Mouse (Mus musculus) heart, postnatal 0 days (tissue): Measurements from ENCODE around the gene Tiam1. TPM values are rescaled to one million over a fixed set of nuclear protein-coding genes. Genes with fewer than 3 reads are reported as not detected.
"Not testable (repeated sequence)": the region's sequence is repeated elsewhere in the genome, so short reads cannot be mapped to it uniquely, and the experiment has no call there.

ENCODE experiments used
- ATAC-seq: fragments of 200-750 bp; cut with Nextera tagmentation; 2 replicates; pipeline ENCODE4 v1.8.0; 2017; ENCODE audit warnings: low read depth, moderate number of reproducible peaks, moderate library complexity; ENCODE audit not compliant: insufficient read depth
- DNase-seq: peaks from one replicate; pipeline ENCODE4 v3.0.0-alpha.2; 2016; ENCODE audit warnings: low spot score
- H3K27ac ChIP-seq: fragments of 300-500 bp; sonication (generic); 2 replicates; pipeline ENCODE4 v1.5.1; 2014; ENCODE audit warnings: low read depth, mild to moderate bottlenecking
- H3K27me3 ChIP-seq: fragments of 300-500 bp; sonication (generic); 2 replicates; pipeline ENCODE4 v1.6.1; 2014; ENCODE audit warnings: low read length, mixed read lengths; ENCODE audit not compliant: control insufficient read depth, insufficient read depth
- H3K36me3 ChIP-seq: fragments of 300-500 bp; sonication (generic); replicated peaks from 2 replicates; pipeline ENCODE4 v1.6.1; 2014; ENCODE audit warnings: low read length, mixed read lengths; ENCODE audit not compliant: control insufficient read depth, insufficient read depth
- H3K4me1 ChIP-seq: fragments of 300-500 bp; sonication (generic); 2 replicates; pipeline ENCODE4 v1.6.1; 2014; ENCODE audit warnings: antibody characterized with exemption; ENCODE audit not compliant: control insufficient read depth, insufficient read depth
- H3K4me2 ChIP-seq: fragments of 300-500 bp; sonication (generic); 2 replicates; pipeline ENCODE4 v1.6.1; 2014; ENCODE audit warnings: low read depth, mild to moderate bottlenecking, low read length, moderate library complexity
- H3K4me3 ChIP-seq: fragments of 300-500 bp; sonication (generic); 2 replicates; pipeline ENCODE4 v1.5.1; 2014; ENCODE audit warnings: low read depth, low read length
- H3K9ac ChIP-seq: fragments of 300-500 bp; sonication (generic); replicated peaks from 2 replicates; pipeline ENCODE4 v1.6.1; 2014; ENCODE audit warnings: low read depth, low read length, mixed read lengths
- H3K9me3 ChIP-seq: fragments of 300-500 bp; sonication (generic); replicated peaks from 2 replicates; pipeline ENCODE4 v1.6.1; 2016; ENCODE audit warnings: low read length; ENCODE audit not compliant: control insufficient read depth
- CTCF ChIP-seq: IDR thresholded peaks from 2 replicates; pipeline ENCODE4 v1.5.1; 2016; ENCODE audit warnings: antibody characterized with exemption, control low read depth, low read depth
- EP300 ChIP-seq: IDR thresholded peaks from 2 replicates; pipeline ENCODE4 v1.6.1; 2016; ENCODE audit warnings: antibody characterized with exemption, low read depth
- WGBS: fragments of 180-500 bp; shearing (Covaris S2); extraction: QIAGEN DNeasy Blood & Tissue Kit; methylation state at CpG from one replicate; pipeline ENCODE4 v1.1.7; 2014; 5-methylcytosine and 5-hydroxymethylcytosine counted together
- polyA plus RNA-seq: library from polyadenylated mRNA; unstranded; fragments of >200 nt; fragmentation: Nextera tagmentation; extraction: Ambion mirVana; gene quantifications from 2 replicates; pipeline ENCODE4 v1.2.1, GENCODE M21; 2015
- total RNA-seq: library from RNA; depleted of rRNA; stranded (reverse); fragments of >200 nt; gene quantifications from 2 replicates; pipeline ENCODE4 v1.2.3, GENCODE M21; 2014; ENCODE audit warnings: low replicate concordance

Tiam1 gene
- total and polyA plus RNA-seq, 2 experiments from 2014 or later = 2.6 to 3.6 TPM

DNA sequence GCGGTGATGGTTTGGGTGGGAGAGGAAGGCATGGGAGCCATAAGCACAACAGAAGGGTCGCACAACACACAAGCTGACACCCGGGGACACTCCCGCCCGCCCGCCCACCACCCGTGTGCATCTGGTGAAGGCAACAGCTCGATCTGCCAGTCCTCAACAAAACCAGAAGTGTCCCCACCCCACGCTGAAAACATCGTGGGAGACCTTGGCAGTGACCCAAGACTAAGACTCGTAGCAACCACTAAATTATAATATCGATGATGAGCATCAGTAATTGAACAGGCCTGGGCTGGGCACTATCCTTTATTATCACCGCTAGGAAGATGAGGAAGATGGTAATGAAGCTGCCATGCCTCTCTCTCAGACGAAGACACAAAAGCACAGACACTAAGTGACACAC is 58.0 kb downstream of the Tiam1 start:
- TF ChIP-seq EP300 = no peak
- no peak for TF ChIP-seq CTCF
- 84% methylated on average over 14 of the region's 14 CpGs for WGBS
- Histone ChIP-seq H3K27me3 (no peaks in the 10 kb centered on the region), H3K4me2 (no peak overlapping the region), H3K36me3 (no peaks in the 10 kb centered on the region), H3K9ac (no peak overlapping the region), H3K4me3 (no peak overlapping the region), H3K27ac (no peak overlapping the region), H3K9me3 (no peaks in the 10 kb centered on the region), H3K4me1 (no peaks in the 10 kb centered on the region)
- no peak for ATAC-seq
- DNase-seq = no peak

DNA sequence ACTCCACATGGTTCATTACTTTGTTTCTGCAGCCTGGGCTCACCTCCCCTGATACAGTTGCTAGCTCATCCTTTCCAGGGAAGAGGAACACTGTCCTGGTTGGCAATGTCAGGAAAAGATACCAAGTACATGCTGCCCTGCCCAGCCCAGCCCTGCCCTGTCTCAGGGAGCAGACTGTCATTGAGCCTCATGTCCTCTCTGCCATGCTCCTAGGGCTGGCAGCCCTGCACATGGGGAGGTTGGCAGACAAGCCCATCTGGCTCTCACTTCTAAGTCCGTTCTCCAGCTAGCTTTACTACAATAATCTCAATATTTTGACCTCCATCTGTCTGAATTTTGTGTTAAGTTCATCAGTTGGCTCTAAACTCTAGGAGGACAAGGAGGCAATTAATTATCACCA is 62.4 kb downstream of the Tiam1 start:
- ATAC-seq (no peak), DNase-seq (no peak)
- no peaks in the 10 kb centered on the region for H3K27me3 ChIP-seq
- no peak overlapping the region for H3K27ac ChIP-seq
- WGBS = 86% methylated on average over 1 of the region's 1 CpGs
- no peak overlapping the region for H3K9ac ChIP-seq
- no peak overlapping the region for H3K4me2 ChIP-seq
- H3K4me3 ChIP-seq = no peak overlapping the region
- no peaks in the 10 kb centered on the region for H3K9me3 ChIP-seq
- no peaks in the 10 kb centered on the region for H3K4me1 ChIP-seq
- no peak for TF ChIP-seq CTCF
- TF ChIP-seq EP300 = no peak
- H3K36me3 ChIP-seq = no peaks in the 10 kb centered on the region

DNA sequence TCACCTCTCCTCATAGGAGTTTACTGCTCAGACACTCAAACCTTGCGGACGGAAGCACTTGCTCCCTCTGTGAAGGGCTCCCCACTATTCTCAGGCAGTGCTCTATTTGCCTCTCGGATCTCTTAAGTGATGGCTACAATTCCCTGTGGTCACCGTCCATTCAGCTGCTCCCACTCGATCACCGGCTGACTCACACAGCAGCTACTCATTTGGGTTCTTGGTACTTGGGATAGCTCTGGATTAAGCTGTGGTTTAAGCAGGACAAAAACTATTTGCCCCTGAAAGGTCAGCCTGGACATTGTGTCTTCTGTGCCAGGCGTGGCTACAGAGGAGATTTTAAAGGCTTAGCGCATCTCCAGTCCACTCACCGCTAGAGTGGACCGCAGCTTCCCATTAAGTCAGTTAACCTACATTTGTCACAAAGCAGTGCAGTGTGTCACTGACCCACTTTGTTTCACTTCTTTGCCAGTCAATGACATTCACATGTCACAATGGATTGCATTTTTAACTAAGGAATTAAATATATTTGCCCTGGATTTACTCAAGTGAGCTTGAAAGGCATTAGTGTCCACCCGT is 64.7 kb downstream of the Tiam1 start:
- H3K36me3 ChIP-seq = no peaks in the 10 kb centered on the region
- 82% methylated on average over 11 of the region's 11 CpGs for WGBS
- H3K27ac ChIP-seq = no peak overlapping the region
- H3K4me2 ChIP-seq = no peak overlapping the region
- H3K27me3 ChIP-seq = no peaks in the 10 kb centered on the region
- no peaks in the 10 kb centered on the region for H3K9me3 ChIP-seq
- H3K4me1 ChIP-seq = no peaks in the 10 kb centered on the region
- ATAC-seq (no peak), DNase-seq (no peak)
- no peak overlapping the region for H3K9ac ChIP-seq
- TF ChIP-seq EP300 (no peak), CTCF (no peak)
- no peak overlapping the region for H3K4me3 ChIP-seq

DNA sequence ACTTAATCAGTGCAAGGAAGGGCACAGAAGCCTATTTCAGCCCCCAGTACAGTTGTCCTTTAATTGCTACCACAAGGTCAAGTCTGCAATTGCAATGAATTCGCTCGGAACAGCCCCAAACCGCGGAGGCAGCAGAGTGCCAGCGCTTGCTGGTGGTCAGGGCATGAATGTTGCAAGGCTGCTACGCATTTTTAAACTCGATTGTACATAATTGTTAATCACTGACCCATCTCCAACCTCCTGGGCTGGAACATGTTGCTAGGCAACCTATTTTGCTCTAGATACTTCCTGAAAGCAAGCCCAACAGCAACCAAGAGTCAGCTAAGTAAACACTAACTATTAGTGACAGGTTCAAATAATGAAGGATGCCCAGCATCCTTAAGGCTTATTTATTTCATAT is 70.1 kb downstream of the Tiam1 start:
- ATAC-seq (no peak), DNase-seq (no peak)
- no peak for TF ChIP-seq EP300
- TF ChIP-seq CTCF = no peak
- no peak overlapping the region for H3K27ac ChIP-seq
- 0 out of 2 replicates have a peak, but pooled peaks cover 6% of the 10 kb centered on the region for H3K4me1 ChIP-seq
- H3K27me3 ChIP-seq = 0 out of 2 replicates have a peak, but pooled peaks cover 5% of the 10 kb centered on the region
- H3K9ac ChIP-seq = no peak overlapping the region
- no peaks in the 10 kb centered on the region for H3K9me3 ChIP-seq
- WGBS = 63% methylated on average over 7 of the region's 7 CpGs
- H3K36me3 ChIP-seq = no peaks in the 10 kb centered on the region
- no peak overlapping the region for H3K4me2 ChIP-seq
- no peak overlapping the region for H3K4me3 ChIP-seq

DNA sequence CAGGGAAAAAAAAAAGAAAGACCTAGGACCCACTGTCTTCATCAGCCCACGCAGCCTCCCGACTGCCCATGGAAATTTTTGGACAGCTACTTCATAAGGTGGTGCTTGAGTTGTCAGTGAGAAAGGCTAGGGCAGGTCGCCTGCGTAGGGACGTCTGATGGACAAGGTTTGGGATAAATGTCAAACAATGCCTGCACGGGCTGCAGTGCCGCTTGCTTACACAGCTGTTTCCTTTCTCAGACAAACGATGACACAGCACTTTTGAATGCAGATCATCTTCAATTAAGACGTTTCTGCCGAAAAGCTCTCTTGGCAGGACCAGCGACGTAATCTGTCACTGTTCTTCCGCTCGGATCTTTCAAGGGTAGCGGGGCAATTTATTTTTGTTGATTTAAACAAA is 70.9 kb downstream of the Tiam1 start:
- no peaks in the 10 kb centered on the region for H3K36me3 ChIP-seq
- 26% methylated on average over 15 of the region's 15 CpGs for WGBS
- peak overlapping the region; percentile 51 for H3K4me2 ChIP-seq
- no peak for TF ChIP-seq CTCF
- no peak for TF ChIP-seq EP300
- H3K4me1 ChIP-seq = 0 out of 2 replicates have a peak, but pooled peaks cover 6% of the 10 kb centered on the region
- H3K27me3 ChIP-seq = 0 out of 2 replicates have a peak, but pooled peaks cover 5% of the 10 kb centered on the region
- no peak overlapping the region for H3K27ac ChIP-seq
- H3K9me3 ChIP-seq = no peaks in the 10 kb centered on the region
- ATAC-seq = 0 out of 2 replicates have a peak, but pooled peaks have one; percentile 57
- peak overlapping the region; percentile 13 for H3K4me3 ChIP-seq
- H3K9ac ChIP-seq = no peak overlapping the region
- peak; percentile 70 for DNase-seq

DNA sequence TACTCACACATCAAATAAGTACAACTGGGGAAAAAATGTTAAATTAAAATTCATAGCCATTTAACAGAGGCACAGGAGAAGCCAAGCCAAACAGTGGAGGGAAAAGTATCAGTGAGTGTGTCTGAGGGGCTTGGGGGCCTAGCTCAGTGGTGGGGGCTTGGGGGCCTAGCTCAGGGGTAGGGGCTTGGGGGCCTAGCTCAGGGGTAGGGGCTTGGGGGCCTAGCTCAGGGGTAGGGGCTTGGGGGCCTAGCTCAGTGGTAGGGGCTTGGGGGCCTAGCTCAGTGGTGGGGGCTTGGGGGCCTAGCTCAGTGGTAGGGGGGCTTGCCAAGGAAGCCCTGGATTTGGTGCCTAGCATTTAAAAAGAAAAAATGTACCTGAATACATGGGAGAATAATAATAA is 72.4 kb downstream of the Tiam1 start:
- not testable (repeated sequence) for H3K9me3 ChIP-seq, ATAC-seq, H3K4me2 ChIP-seq, H3K27me3 ChIP-seq, H3K4me1 ChIP-seq, H3K27ac ChIP-seq, H3K4me3 ChIP-seq, DNase-seq, H3K36me3 ChIP-seq, H3K9ac ChIP-seq
